Mouse (Mus musculus) C2C12 (cell line): ENCODE results near the gene Olfr211.

Experiments
- CEBPB ChIP-seq: IDR thresholded peaks from one replicate; pipeline ENCODE4 v1.6.1; 2011; ENCODE audit warnings: low read depth, mild to moderate bottlenecking, control low read depth, moderate library complexity
- CTCF ChIP-seq: IDR thresholded peaks from one replicate; pipeline ENCODE4 v1.5.1; 2011; ENCODE audit not compliant: control insufficient read depth, insufficient read depth, insufficient read length
- FOSL1 ChIP-seq: IDR thresholded peaks from one replicate; pipeline ENCODE4 v1.8.0; 2011; ENCODE audit warnings: mild to moderate bottlenecking, low read length; ENCODE audit not compliant: poor library complexity, insufficient read depth, severe bottlenecking
- MAX ChIP-seq: IDR thresholded peaks from one replicate; pipeline ENCODE4 v1.6.1; 2011; ENCODE audit warnings: mild to moderate bottlenecking, control low read depth
- MYOD1 ChIP-seq: IDR thresholded peaks from one replicate; pipeline ENCODE4 v1.6.1; 2011; ENCODE audit warnings: low read depth; ENCODE audit not compliant: control insufficient read depth, insufficient read length
- MYOG ChIP-seq: IDR thresholded peaks from one replicate; pipeline ENCODE4 v1.6.1; 2011; ENCODE audit not compliant: control insufficient read depth, insufficient read length; ENCODE audit errors: extremely low read depth
- USF1 ChIP-seq: IDR thresholded peaks from one replicate; pipeline ENCODE4 v1.6.1; 2011; ENCODE audit warnings: low read depth, mild to moderate bottlenecking, control low read depth, moderate library complexity

- TF ChIP-seq CTCF (no peak), USF1 (no peak), CEBPB (no peak), MYOD1 (no peak), MAX (no peak), MYOG (no peak), FOSL1 (no peak)
These were observed 29.7 kb upstream of the Olfr211 start for GRCm38 (mm10) chr6:116459232-116459631.
